Mouse (Mus musculus) thymus, postnatal 10 days (tissue): ENCODE data around the gene Pnpla1.

Source experiments
- DNase-seq, 2 experiments: peaks; one replicate each; pipeline ENCODE4 v3.0.0; 2021; ENCODE audit warnings: low spot score in 2 of 2

Gene Pnpla1

DNA sequence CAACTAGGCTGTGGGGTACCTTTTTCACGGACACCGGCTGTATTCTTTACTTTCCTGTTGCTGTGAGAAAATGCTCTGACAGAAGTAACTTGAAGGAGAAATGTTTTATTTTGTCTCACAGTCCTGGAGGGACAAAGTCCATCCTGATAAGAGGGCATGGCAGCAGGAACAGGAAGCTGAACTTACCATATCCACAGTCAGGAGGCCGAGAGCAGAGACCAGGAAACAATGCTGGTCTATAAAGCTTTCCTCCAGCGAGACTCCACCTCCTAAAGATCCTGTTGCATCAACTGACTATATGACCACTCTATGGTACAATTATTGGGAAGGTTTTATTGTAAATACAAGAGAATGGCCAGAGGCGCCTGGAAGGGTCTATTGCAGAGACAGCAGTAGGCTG, 14.5 kb upstream of the Pnpla1 start:
- DNase-seq: no peak

DNA sequence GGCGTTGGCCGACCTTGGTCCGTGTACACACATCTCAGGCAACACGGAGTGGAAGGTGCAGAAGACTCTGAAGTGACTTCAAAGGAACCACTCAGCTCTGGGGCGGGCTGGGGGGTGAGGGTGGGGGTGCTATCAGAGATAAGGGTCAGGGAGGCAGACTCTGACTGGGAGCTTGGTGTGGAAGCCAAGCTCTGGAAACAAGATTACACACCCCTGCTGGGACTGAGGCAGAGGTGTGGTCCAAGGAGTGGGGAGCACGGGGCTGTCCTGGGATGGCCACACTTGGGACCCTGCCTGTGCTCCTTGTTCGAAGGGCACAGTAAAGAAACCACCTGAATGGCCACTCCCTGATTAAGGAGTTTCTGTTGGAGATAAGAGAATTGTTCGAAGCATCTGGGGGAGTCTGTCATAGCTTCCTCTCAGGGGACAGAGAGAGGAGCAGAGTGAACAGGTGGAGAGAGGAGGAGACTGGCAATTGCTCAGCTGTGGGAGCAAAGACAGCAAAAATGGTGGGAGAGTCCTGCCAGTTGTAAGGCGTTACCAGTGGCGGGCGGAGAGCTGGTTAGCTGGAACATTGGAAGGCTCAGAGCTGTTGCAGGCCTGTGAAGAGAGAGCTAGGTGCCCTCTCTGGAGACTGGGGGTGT, 11.1 kb upstream of the Pnpla1 start:
- no peak for DNase-seq

DNA sequence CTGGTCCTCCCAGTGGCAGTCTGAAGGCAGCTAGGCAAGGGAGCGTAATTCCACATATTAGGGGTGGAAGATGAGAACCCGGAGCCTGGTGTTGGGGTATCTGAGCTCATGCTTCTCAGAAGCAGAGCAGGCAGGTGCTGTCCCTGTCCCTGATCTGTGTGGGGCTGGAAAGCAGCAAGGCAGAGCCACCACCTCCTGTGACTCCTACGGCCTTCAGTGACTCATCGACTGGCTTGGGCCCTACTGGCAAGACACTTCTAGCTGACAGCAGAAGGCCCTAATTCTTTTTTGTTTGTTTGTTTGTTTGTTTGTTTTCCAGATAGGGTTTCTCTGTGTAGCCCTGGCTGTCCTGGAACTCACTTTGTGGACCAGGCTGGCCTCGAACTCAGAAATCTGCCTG, 7.7 kb upstream of the Pnpla1 start:
- DNase-seq: no peak

DNA sequence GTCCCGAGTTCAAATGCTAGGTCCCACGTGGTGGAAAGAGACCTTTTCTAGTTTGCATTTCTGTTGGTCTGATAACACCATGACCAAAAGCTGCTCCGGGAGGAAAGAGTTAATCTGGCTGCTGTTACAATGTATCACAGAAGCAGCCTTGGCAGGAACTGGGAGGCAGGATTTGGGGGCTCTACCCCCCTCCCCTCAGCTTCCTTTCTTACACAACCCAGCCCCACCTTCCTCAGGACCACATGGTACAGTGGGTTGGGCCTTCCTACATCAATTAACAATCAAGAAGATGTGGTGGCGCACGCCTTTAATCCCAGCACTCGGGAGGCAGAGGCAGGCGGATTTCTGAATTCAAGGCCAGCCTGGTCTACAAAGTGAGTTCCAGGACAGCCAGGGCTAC, 3.8 kb upstream of the Pnpla1 start:
- DNase-seq: no peak

DNA sequence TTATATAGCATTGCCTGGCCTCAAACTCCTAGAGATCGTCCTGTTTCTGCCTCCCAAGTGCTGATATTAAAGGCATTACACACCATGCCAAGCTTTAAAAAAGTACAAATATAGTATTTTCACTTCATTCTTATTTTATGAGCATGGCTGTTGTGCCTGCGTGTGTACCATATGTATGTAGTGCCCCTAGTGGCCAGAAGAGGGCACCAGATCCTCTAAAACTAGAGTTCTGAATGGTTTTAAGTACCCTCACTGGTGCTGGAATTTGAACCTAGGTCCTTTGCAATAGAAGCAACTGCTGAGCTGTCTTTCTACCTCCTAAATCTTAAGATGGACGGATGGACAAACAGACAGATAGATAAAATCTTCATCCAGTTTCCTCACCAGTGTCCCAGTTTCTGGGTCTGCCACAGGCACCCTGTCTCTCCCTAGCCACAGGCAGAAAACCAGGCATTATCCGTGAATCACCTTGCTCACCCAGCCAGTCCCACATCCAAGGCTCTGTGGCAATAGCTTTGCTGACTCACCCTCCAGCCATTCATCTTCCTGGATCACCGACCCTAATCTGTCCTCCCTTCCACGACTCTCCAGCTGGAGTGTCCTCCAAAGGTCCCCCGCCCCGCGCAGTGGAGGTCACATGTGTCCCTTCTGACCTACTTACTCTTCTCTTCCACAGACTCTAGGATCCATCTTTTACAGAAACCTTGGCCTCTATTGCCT, 2.9 kb upstream of the Pnpla1 start:
- DNase-seq: peak in 1 of 2 experiments; percentile 48

DNA sequence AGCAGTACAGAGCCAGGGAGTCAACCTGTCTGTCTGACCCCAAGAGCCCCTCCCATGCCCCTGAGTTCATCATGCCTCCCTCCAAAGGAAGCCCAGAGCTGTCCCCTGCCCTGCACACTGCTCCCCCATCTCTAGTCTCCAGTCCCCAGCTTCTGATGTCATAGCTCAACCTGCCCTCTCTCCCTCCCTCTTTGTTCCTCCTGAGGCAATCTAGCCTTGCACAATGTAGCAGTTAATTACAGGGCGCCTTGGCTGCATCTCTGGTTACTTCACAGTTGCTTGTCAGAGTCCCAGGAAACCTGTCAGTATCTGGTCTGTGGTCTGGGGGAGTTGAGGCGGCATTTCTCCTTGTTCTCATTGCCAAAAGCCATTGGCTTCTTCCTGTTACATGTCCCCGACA, 2.2 kb upstream of the Pnpla1 start:
- DNase-seq: no peak

DNA sequence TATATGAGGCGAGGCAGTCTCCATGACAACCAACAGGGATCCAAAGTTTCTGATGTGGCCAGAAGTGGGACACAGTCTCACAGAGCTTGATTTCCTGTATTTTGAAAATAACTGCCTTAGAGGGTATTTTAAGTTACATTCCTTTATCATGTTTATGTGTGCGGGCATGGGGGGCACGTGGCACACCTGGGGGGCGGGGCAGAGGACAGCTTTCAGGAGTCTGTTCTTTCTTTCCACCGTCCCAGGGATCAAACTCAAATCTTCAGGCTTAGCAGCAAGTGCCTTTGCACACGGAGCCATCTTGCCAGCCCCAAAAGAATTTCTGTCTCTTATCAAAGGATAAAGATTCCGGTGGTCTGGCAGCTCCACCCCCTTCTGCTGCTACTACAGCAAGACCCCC, 5.7 kb downstream of the Pnpla1 start:
- peak in 1 of 2 experiments; percentile 43 for DNase-seq

DNA sequence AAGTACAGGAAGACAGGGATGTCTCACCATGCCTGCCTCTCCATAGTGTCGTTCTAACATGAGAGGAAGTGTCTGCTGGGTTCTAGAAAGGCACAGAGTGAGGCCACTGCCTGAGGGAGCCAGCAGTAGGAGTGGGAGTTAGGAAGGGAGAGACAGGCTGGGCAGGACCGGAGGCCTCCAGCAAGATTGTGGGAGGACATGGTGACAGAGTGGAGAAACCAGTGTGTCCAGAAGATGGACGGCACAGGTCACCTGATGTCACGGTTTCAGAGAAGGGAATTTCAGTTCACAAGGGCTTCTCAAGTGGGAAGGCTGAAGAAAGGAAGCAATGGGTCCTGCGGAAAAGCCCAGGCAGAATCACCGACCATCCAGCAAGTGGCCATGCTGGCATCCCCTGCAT, 6.3 kb downstream of the Pnpla1 start:
- no peak for DNase-seq

DNA sequence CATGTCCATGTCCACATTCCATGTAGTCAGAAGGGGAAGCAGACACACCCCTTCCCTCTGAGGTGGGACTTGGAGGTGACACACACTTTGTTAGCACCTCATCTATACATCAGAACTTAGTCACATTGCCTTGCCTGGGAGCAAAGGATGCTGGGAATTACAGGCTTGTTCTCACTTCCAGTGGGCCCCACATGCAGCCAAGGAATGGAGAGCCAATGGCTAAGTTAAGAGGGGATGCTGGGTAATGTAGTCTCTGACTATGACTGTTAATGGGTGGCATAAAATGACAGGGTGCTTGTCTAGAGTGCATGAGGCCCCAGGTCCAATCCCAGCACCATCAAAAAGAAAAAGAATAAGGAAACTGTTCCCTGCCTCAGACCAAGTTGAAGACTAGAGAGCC, 8.7 kb downstream of the Pnpla1 start:
- DNase-seq: no peak

DNA sequence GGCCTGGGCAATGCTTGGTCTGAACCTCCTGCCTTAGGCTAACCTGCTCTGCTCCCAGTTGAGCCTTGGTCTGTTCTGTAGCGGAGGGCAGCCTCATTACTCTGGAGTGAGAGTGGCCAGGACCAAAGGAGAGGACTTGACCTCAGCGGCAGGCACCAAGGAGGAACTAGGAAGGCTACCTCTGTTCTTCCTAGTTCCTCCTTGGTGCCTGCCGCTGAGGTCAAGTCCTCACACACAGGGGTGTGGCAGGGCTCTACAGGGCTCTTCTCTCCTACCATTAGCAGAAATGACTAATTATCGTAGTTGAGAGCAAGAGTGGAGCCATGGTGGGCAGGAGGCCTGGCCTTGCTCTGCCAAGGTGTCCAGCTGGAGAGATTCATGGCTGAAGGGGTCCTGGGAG, 9.2 kb downstream of the Pnpla1 start:
- no peak for DNase-seq

DNA sequence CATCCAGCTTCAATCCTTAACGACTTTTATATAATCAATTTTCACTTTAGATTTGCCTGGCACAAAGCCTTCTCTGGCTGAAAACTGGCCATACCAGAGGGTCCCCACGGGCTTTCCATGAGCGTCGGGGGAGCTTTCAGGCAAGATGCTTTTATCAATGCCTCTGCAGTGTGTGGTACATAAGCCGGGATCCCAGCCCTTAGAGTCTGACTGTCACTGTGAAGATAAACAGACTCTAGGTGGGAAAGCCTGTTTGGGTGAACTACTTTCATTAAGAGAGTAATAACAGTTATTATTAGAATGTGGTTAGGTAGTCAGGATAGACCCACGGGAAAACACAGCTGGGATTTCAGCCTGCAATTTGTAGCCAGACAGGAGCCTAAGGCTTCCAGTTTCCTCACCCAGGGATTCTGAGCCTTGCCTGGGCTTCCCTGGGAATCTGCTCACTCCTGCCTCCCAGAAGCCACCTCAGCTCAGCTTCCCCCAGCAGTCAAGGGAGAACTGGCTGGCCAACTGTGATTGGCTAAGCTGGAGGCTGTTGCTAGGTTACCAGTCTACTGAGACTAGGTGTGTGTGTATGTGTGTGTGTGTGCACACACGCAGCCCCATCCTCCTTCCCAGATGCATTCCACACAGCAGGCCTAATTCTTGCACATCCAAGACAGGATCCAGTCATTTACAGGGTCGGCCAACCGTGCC, 11.3 kb downstream of the Pnpla1 start:
- no peak for DNase-seq

DNA sequence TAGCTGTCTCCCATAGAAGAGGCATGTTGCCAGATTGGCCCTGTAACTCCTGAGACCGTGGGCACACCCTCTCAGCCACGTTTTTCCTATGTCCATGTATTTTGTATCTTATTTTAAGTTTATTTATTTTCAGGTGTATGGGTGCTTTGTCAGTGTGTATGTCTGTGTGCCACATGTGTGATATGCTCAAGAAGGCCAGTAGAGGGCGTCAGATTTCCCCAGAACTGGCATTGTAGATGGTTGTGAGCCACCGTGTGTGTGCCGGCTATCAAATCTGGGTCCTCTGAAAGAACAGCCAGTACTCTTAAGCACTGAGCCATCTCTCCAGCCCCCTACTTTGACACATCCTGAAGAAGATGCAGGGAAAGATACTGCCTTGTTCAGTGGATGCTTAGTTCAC, 12.2 kb downstream of the Pnpla1 start:
- no peak for DNase-seq

DNA sequence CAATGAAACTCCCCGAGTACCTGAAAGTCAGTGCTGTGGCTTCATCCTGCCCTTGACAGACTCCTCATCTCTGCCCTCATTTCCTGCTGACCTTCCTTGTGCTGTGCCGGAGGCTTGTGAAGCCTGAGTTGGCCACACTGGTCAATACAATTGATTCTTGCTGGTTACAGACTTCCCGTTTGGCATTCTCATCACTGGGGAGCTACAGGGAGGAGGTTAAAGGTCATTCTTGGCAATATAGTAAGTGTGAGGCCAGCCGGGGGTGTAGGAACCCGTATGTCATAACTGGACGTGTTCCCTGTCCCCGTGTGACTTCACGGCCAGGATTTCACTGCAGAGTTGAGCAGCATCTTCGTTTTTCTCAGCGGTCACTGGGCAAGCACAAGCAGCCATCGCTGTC, 13.6 kb downstream of the Pnpla1 start:
- DNase-seq: no peak

DNA sequence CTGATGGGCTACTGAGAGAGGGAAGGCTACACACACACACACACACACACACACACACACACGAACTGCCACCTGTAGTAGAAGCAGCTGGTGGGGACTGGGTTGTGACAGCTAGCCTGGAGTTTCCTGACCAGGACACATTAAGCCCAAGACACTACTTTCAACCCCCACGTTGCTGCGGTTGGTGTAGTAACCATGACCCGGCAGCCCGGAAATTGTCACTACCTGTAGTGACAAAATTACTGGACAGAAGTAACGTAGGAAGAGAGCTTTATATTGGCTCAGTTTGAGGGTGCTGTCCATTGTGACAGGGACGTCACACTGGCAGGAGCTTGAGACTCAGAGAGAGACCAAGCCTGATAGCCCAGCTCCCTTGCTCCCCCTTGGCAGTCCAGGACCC, 14.1 kb downstream of the Pnpla1 start:
- no peak for DNase-seq

DNA sequence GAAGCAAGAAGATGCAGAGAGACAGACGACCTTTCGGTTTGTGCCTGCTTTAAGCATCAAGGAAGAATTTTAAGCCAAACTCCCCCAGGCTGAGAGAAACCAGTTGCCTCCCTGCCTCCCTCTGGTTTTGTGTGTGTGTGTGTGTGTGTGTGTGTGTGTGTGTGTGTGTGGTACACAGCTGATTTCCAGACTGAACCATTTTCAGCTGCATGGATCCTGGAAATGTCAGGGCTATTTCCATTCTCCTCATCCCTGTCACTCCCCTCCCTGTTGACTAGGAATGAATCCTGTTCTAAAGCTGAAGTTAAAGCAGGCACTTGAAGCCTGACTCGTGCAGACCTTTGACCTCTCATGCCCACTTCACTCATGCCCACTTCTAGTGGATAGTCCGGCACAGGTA, 16.0 kb downstream of the Pnpla1 start:
- no peak for DNase-seq

DNA sequence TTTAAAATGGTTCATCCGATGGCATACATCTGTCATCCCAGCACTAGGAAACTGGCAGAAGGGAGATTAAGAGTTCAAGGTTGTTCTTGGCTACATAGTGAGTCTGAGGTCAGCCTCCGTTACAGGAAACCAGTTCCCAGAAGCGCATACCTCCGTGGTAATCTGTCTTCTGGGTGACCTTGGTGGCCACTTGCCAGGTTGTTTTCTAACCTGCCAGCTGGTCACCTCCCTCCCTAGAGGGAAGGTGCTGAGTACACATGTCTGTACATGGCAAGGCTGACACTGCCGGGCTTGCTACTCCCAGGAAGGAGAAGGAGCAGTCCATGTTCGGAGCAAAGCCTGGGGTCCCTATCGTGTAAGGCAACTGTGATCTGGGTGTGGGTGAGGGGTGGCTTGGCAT, 16.6 kb downstream of the Pnpla1 start:
- DNase-seq: no peak

DNA sequence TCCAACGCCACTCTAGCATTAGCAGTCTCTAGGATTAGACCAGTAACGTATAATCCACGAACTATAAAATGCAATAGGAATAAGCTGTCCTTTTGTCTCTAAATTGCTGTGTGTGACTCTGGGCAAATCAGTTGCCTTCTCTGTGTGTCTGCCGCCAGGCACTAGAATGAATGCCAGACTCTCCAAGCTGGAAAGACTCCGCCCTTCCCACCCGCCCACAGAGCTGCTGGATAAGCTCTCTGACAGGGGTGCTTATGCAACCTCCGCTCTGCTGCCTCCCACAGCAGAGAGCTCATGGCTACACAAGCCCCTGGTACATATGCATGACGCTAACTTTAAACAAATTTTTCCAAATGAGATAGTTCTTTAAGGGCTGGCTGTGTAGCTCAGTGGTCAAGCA, 17.1 kb downstream of the Pnpla1 start:
- DNase-seq: no peak

DNA sequence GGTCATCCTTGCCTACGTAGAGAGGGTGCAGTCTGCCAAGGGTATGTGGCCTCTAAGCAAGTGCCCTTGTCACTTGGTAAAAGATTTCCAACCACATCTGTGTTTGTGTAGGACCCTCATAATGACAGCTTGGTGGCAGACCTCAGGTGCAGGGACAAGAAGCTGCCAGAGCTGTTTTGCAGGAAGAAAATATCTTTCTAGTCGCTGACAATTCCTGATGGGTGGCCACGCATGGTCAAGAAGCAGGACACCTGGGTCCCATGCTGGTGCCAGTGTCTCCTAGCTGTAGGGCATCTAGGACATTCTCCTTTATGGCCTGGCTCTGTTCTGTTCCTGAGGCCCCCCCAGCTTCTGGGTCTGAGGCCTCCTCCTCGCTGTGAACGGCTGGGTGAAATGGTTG, 18.1 kb downstream of the Pnpla1 start:
- no peak for DNase-seq

DNA sequence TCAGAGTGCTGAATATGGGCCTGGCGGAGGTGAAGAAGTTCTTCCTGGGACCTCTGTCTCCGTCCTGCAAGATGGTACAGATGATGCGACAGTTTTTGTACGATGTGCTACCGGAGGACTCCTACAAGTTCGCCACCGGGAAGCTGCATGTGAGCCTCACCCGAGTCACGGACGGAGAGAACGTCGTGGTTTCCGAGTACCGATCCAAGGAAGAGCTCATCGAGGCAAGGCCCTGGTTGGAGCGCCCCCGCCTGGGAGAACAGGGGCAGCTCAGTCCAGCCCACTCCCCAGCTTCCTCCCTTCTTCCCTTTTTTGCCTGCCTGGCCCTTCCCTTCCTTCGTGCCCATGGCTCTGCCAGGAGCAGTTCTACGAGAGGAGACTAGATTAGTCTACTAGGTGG, 18.6 kb downstream of the Pnpla1 start:
- DNase-seq: peak in 1 of 2 experiments; percentile 49

DNA sequence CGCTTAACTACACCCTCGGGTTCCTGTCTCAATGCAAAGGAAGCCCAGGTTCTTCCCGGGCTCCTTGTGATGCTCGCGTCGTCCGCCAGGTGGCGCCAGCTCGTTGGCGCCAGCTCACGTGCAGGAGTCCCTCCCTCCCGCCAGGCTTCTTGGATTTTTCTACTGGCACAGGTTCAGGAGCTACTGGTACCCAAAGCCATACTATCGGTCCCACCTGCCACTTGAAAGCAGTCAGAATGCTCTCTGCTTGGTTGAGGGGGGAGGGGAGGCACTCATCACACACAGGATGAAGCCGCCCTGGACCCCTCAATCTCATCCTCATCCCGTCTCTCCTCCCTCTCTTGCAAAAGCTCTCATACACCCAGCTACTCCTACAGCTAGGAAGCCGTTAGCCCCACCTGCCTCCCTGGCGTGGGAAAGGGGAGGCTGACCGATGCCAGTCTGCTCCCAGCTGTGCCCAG, 21.8 kb downstream of the Pnpla1 start:
- DNase-seq: peak; percentile 48 to 84

DNA sequence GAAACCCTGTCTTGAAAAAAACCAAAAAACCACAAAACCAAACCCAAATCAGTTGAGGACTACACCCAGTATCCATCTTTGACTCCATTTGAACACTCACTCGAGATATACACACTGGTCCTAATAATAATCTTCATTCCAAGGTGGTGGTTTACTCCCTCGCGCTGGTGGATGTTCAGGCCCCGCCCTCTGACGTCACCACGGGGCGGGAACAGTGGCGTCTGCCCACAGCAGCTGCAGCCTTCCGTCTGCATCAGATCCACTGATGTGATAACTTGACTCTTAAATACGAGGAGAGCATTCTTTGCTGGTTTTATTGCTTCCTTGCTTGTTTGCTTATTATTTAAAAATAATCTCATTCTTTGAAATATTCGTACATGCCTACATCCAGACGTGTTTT, 24.1 kb downstream of the Pnpla1 start:
- DNase-seq: peak; percentile 64 to 74

DNA sequence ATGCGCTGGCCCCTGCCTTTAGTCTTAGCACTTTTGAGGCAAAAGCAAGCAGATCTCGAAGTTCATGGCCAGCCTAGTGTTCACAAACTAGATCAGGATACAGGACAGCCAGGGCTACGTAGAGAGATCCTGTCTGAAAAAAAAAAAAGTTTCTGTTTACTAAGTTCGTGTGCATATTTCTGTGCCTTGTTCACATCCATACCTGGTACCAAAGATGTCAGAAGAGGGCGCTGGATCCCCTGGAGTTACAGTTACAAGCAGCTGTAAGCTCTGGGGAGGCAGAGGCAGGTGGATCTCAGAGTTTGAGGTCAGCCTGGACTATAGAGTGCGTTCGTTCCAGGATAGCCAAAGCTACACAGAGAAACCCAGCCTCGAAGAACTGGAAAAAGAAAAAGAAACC, 24.6 kb downstream of the Pnpla1 start:
- no peak for DNase-seq

DNA sequence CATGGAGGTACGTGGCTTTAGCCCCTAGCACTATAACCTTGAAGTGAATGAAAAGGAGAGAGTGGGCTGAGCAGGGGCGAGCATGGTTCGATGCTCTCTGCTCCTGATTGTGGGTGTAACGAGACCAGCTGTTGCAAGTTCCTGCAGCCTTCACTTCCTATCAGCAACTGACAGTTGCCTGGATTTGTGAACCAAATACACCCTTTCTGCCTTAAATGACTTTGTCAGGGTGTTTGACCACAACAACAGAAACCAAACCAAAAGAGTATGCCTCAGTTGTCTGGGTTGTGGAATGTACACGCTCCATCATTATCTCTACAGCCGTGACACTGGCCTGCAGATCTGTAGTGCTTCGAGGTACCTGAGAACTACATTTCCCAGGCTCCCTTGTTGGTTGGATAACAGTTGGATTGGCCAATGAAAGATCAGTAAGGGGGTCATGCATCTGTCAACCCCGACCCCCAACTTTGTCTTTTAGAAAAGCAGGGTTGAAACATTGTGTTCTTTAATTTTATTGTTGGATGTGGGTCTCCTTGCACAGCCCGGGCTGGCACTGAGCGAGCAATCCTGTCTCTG, 25.8 kb downstream of the Pnpla1 start:
- DNase-seq: no peak
